Comparison of ENCODE assay signal across 8 mouse cellular contexts in genomic region chr15:81361417-81362015, GRCm38 (mm10). TPM values are rescaled to one million over a fixed set of nuclear protein-coding genes. Genes with fewer than 3 reads are reported as not detected.
A peak's percentile ranks its signal among the peaks of the same experiment; 100 is the strongest.
DNase-seq lines count a peak whose midpoint lies in the region; ATAC-seq and TF ChIP-seq lines count a peak whose summit lies in the region.

No protein-coding gene starts in this region.

- TF ChIP-seq EP300 in liver, embryonic 14.5 days (IDR thresholded peaks at IDR 0.05; ENCODE audit: low read depth): no peak

- no peaks in the 10 kb centered on the region for H3K27me3 ChIP-seq in E14TG2a.4 (ENCODE audit: insufficient read depth, low read length)
- H3K27me3 ChIP-seq in heart, embryonic 14.5 days (ENCODE audit: control insufficient read depth, insufficient read depth, low read length): no peaks in the 10 kb centered on the region
- H3K27me3 ChIP-seq in liver, embryonic 14.5 days (ENCODE audit: control insufficient read depth, insufficient read depth, low read length): no peaks in the 10 kb centered on the region

- no peaks in the 10 kb centered on the region for H3K9me3 ChIP-seq in E14TG2a.4 (ENCODE audit: low read length)
- H3K9me3 ChIP-seq in heart, embryonic 14.5 days (ENCODE audit: control insufficient read depth, low read length): no peaks in the 10 kb centered on the region
- H3K9me3 ChIP-seq in liver, embryonic 14.5 days (ENCODE audit: control insufficient read depth, low read length): no peaks in the 10 kb centered on the region

- no peak for DNase-seq in gastrocnemius, adult 2 months
- no peak for DNase-seq in gastrocnemius, postnatal 25 days
- peak in 2 of 3 experiments; percentile 27 to 48 for DNase-seq in liver, embryonic 14.5 days (ENCODE audit: low read depth in 3 of 3, low spot score in 3 of 3)
- no peak for DNase-seq in left cerebral cortex, adult 2 months (ENCODE audit: extremely low spot score in 1 of 2, low spot score in 2 of 2)
- no peak for DNase-seq in ovary, postnatal 36 days (ENCODE audit: low spot score)

- H3K9ac ChIP-seq in heart, embryonic 14.5 days (ENCODE audit: low read length): peak overlapping the region; percentile 52; the same call in 1 of the 2 replicates
- peak overlapping the region; percentile 61 for H3K9ac ChIP-seq in liver, embryonic 14.5 days (replicated peaks)

- ATAC-seq in heart, embryonic 14.5 days (ENCODE audit: insufficient number of reproducible peaks, insufficient read depth, low FRiP score, low read depth): no peak
- peak; percentile 18; the same call in 1 of the 2 replicates for ATAC-seq in liver, embryonic 14.5 days (ENCODE audit: insufficient read depth)
- no peak for ATAC-seq in CD4-positive, CD25-positive, alpha-beta regulatory T cell, adult 4 months

- peak overlapping the region; percentile 87 for H3K4me3 ChIP-seq in gastrocnemius, adult 2 months
- 0 out of 2 replicates have a peak overlapping the region, but pooled peaks have one; percentile 91 for H3K4me3 ChIP-seq in E14TG2a.4 (replicated peaks; ENCODE audit: low read length)
- peak overlapping the region in 1 of 2 experiments; percentile 70; a peak in 1 of 4 replicates for H3K4me3 ChIP-seq in heart, embryonic 14.5 days (ENCODE audit: control insufficient read depth in 1 of 2, insufficient read depth in 1 of 2, low read depth in 1 of 2, low read length in 2 of 2)
- peak overlapping the region; percentile 41 to 86; a peak in 3 of 4 replicates for H3K4me3 ChIP-seq in liver, embryonic 14.5 days (ENCODE audit: insufficient read depth in 1 of 2, low read depth in 2 of 2, low read length in 2 of 2)
- H3K4me3 ChIP-seq in left cerebral cortex, adult 2 months: no peak overlapping the region

- 21% methylated on average over 10 of the region's 10 CpGs for WGBS in heart, embryonic 14.5 days
- WGBS in liver, embryonic 14.5 days (ENCODE audit: insufficient replicate concordance): 5% methylated on average over 10 of the region's 10 CpGs

- H3K36me3 ChIP-seq in E14TG2a.4 (ENCODE audit: insufficient read depth, low read length): peaks cover 56% of the 10 kb centered on the region
- peaks cover 39% of the 10 kb centered on the region for H3K36me3 ChIP-seq in heart, embryonic 14.5 days (ENCODE audit: control insufficient read depth, insufficient read depth, low read length)
- H3K36me3 ChIP-seq in liver, embryonic 14.5 days (replicated peaks; ENCODE audit: control insufficient read depth, insufficient read depth, low read depth): peaks cover 10% of the 10 kb centered on the region

- peaks cover 58% of the 10 kb centered on the region for H3K4me1 ChIP-seq in E14TG2a.4 (replicated peaks; ENCODE audit: low read depth, low read length)
- H3K4me1 ChIP-seq in heart, embryonic 14.5 days (ENCODE audit: control insufficient read depth in 2 of 2, insufficient read depth in 2 of 2, low read length in 2 of 2): peaks cover 0 to 22% of the 10 kb centered on the region in 2 experiments; a peak in 3 of 4 replicates
- peaks cover 22 to 32% of the 10 kb centered on the region in 2 experiments for H3K4me1 ChIP-seq in liver, embryonic 14.5 days (replicated peaks; ENCODE audit: control insufficient read depth in 2 of 2, insufficient read depth in 2 of 2, low read length in 1 of 2)

- peak overlapping the region; percentile 93 for H3K4me2 ChIP-seq in heart, embryonic 14.5 days (ENCODE audit: low read length)
- peak overlapping the region; percentile 86 for H3K4me2 ChIP-seq in liver, embryonic 14.5 days (ENCODE audit: low read depth)

- intact Hi-C loops in gastrocnemius, adult 2 months (cut with DNase I): loop anchor here (5.0 kb wide), 1 partner anchor 36 kb away; no protein-coding TSS in a partner anchor
- intact Hi-C loops in left cerebral cortex, adult 2 months (cut with DNase I): no loop called here

- H3K27ac ChIP-seq in gastrocnemius, adult 2 months: peak overlapping the region; percentile 86
- peak overlapping the region; percentile 26 to 60 for H3K27ac ChIP-seq in heart, embryonic 14.5 days (replicated peaks in 1 of 2; ENCODE audit: control insufficient read depth in 1 of 2, insufficient read depth in 1 of 2, low read depth in 2 of 2, low read length in 2 of 2)
- peak overlapping the region; percentile 82 for H3K27ac ChIP-seq in liver, embryonic 14.5 days
- H3K27ac ChIP-seq in left cerebral cortex, adult 2 months: no peak overlapping the region; the same call in 1 of the 2 replicates

- TF ChIP-seq CTCF in gastrocnemius, adult 2 months (IDR thresholded peaks at IDR 0.05): no peak
- TF ChIP-seq CTCF in E14TG2a.4 (conservative IDR thresholded peaks at IDR 0.05; ENCODE audit: low read length): no peak
- TF ChIP-seq CTCF in liver, embryonic 14.5 days (IDR thresholded peaks at IDR 0.05; ENCODE audit: low read depth): no peak
- TF ChIP-seq CTCF in left cerebral cortex, adult 2 months (IDR thresholded peaks at IDR 0.05): no peak

RNA-seq across cellular contexts. Expression of gene Slc25a17, which starts 0.9 kb away (rescaled TPM):
- 10 to 100 TPM in 1 of 2 experiments, 1 to 10 TPM in 1; 8.7 to 10.8 TPM for total RNA-seq in gastrocnemius, adult 2 months (2021)
- 10 to 100 TPM in 1 of 2 experiments, 1 to 10 TPM in 1; 9.3 to 12.5 TPM for total RNA-seq in gastrocnemius, postnatal 25 days (2021)
- 54.9 and 56.4 TPM in 2 replicates for polyA plus RNA-seq in heart, embryonic 14.5 days (2014; fragmentation: Nextera tagmentation; extraction: Ambion mirVana)
- polyA plus RNA-seq in liver, embryonic 14.5 days (2012; rRNA removed): 23.7 and 25.1 TPM in 2 replicates
- 40.0 and 40.2 TPM in 2 replicates for polyA plus RNA-seq in liver, embryonic 14.5 days (2014; fragmentation: Nextera tagmentation; extraction: Ambion mirVana)
- 10 to 100 TPM; 36.3 to 41.5 TPM for total RNA-seq in left cerebral cortex, adult 2 months (2021)
- 100 to 1,000 TPM in 1 of 2 experiments, 10 to 100 TPM in 1; 83.2 to 102 TPM for polyA plus RNA-seq in CD4-positive, CD25-positive, alpha-beta regulatory T cell, adult 4 months (2017; shearing (Covaris generic))

RNA-seq across cellular contexts. Expression of gene St13, which starts 38.4 kb away (rescaled TPM):
- 100 to 1,000 TPM in 1 of 2 experiments, 10 to 100 TPM in 1; 86.8 to 114 TPM for total RNA-seq in gastrocnemius, adult 2 months (2021)
- total RNA-seq in gastrocnemius, postnatal 25 days (2021): 10 to 100 TPM; 84.6 to 87.8 TPM
- polyA plus RNA-seq in heart, embryonic 14.5 days (2014; fragmentation: Nextera tagmentation; extraction: Ambion mirVana): 101 and 105 TPM in 2 replicates
- polyA plus RNA-seq in liver, embryonic 14.5 days (2012; rRNA removed): 10.6 and 36.2 TPM in 2 replicates
- 48.3 and 53.7 TPM in 2 replicates for polyA plus RNA-seq in liver, embryonic 14.5 days (2014; fragmentation: Nextera tagmentation; extraction: Ambion mirVana)
- 100 to 1,000 TPM; 168 to 171 TPM for total RNA-seq in left cerebral cortex, adult 2 months (2021)
- 100 to 1,000 TPM; 177 to 187 TPM for polyA plus RNA-seq in CD4-positive, CD25-positive, alpha-beta regulatory T cell, adult 4 months (2017; shearing (Covaris generic))

RNA-seq across cellular contexts. Expression of gene Xpnpep3, which starts 38.4 kb away (rescaled TPM):
- total RNA-seq in gastrocnemius, adult 2 months (2021): 1 to 10 TPM; 4.8 to 7.4 TPM
- total RNA-seq in gastrocnemius, postnatal 25 days (2021): 1 to 10 TPM; 6.5 to 6.7 TPM
- polyA plus RNA-seq in heart, embryonic 14.5 days (2014; fragmentation: Nextera tagmentation; extraction: Ambion mirVana): 9.1 and 10.9 TPM in 2 replicates
- polyA plus RNA-seq in liver, embryonic 14.5 days (2012; rRNA removed): 2.7 and 3.2 TPM in 2 replicates
- 2.8 and 3.0 TPM in 2 replicates for polyA plus RNA-seq in liver, embryonic 14.5 days (2014; fragmentation: Nextera tagmentation; extraction: Ambion mirVana)
- 10 to 100 TPM; 15.1 to 15.4 TPM for total RNA-seq in left cerebral cortex, adult 2 months (2021)
- polyA plus RNA-seq in CD4-positive, CD25-positive, alpha-beta regulatory T cell, adult 4 months (2017; shearing (Covaris generic)): 10 to 100 TPM in 1 of 2 experiments, 1 to 10 TPM in 1; 8.3 to 13.1 TPM

RNA-seq across cellular contexts. Expression of gene Dnajb7, which starts 46.6 kb away (rescaled TPM):
- total RNA-seq in gastrocnemius, adult 2 months (2021): not detected
- not detected for total RNA-seq in gastrocnemius, postnatal 25 days (2021)
- 1.1 and 1.3 TPM in 2 replicates for polyA plus RNA-seq in heart, embryonic 14.5 days (2014; fragmentation: Nextera tagmentation; extraction: Ambion mirVana)
- polyA plus RNA-seq in liver, embryonic 14.5 days (2012; rRNA removed): not detected in 2 replicates
- polyA plus RNA-seq in liver, embryonic 14.5 days (2014; fragmentation: Nextera tagmentation; extraction: Ambion mirVana): 0.18 and 0.27 TPM in 2 replicates
- not detected for total RNA-seq in left cerebral cortex, adult 2 months (2021)
- polyA plus RNA-seq in CD4-positive, CD25-positive, alpha-beta regulatory T cell, adult 4 months (2017; shearing (Covaris generic)): 1 to 10 TPM; 3.2 to 4.3 TPM

Comparison
In these comparisons a context has a peak if more than half of its experiments do, and no peak if none do; other contexts are left out.
1. DNase-seq: peak in liver, embryonic 14.5 days (2 of 3); none in gastrocnemius, adult 2 months (single experiment), gastrocnemius, postnatal 25 days (single experiment), left cerebral cortex, adult 2 months (0 of 2) and ovary, postnatal 36 days (single experiment).